8 mouse cellular contexts compared by ENCODE assay signal in genomic region chr12:86946301-86946781, GRCm38 (mm10). TPM values are rescaled to one million over a fixed set of nuclear protein-coding genes. Genes with fewer than 3 reads are reported as not detected.
DNase-seq lines count a peak whose midpoint lies in the region; ATAC-seq and TF ChIP-seq lines count a peak whose summit lies in the region.

No protein-coding gene starts in this region.

- no peaks in the 10 kb centered on the region for H3K9me3 ChIP-seq in CH12.LX (replicated peaks; ENCODE audit: low read length)
- H3K9me3 ChIP-seq in embryonic facial prominence, embryonic 13.5 days, result no peaks in the 10 kb centered on the region
- H3K9me3 ChIP-seq in intestine, embryonic 16.5 days (ENCODE audit: control insufficient read depth, low read length), result no peaks in the 10 kb centered on the region
- no peaks in the 10 kb centered on the region for H3K9me3 ChIP-seq in neural tube, embryonic 11.5 days (ENCODE audit: control insufficient read depth, low read length)

- peak overlapping the region; percentile 84 for H3K27ac ChIP-seq in CH12.LX (ENCODE audit: insufficient read depth, low read depth)
- H3K27ac ChIP-seq in embryonic facial prominence, embryonic 13.5 days, result peak overlapping the region; percentile 97
- peak overlapping the region; percentile 99 for H3K27ac ChIP-seq in intestine, embryonic 16.5 days (ENCODE audit: low read length)
- H3K27ac ChIP-seq in neural tube, embryonic 11.5 days (ENCODE audit: low read depth, low read length), result peak overlapping the region; percentile 99

- no peak for ATAC-seq in embryonic facial prominence, embryonic 13.5 days (ENCODE audit: insufficient number of reproducible peaks, insufficient read depth, low FRiP score, low TSS enrichment, low read depth)
- no peak for ATAC-seq in intestine, embryonic 16.5 days
- ATAC-seq in neural tube, embryonic 11.5 days (ENCODE audit: insufficient read depth, low FRiP score, low TSS enrichment), result no peak

- peak overlapping the region; percentile 95 for H3K9ac ChIP-seq in CH12.LX (ENCODE audit: insufficient read depth, low read depth)
- peak overlapping the region; percentile 85 for H3K9ac ChIP-seq in embryonic facial prominence, embryonic 13.5 days
- H3K9ac ChIP-seq in intestine, embryonic 16.5 days (ENCODE audit: low read depth, low read length), result peak overlapping the region; percentile 92
- H3K9ac ChIP-seq in neural tube, embryonic 11.5 days (ENCODE audit: low read length), result peak overlapping the region; percentile 94

- TF ChIP-seq RAD21 in CH12.LX (IDR thresholded peaks at IDR 0.05; ENCODE audit: low read depth, low read length), result no peak

- WGBS in embryonic facial prominence, embryonic 13.5 days, result under 1% methylated on average over 17 of the region's 17 CpGs
- under 1% methylated on average over 17 of the region's 17 CpGs for WGBS in intestine, embryonic 16.5 days
- under 1% methylated on average over 17 of the region's 17 CpGs for WGBS in neural tube, embryonic 11.5 days

- dilution Hi-C loops in CH12.LX (cut with MboI; ENCODE audit: extremely low pct_ligation_motif_present, extremely low pct_unique_long_range_greater_than_20kb, low sequenced_read_pairs), result no loop called here

- TF ChIP-seq CTCF in CH12.LX (conservative IDR thresholded peaks at IDR 0.05 in 1 of 2, IDR thresholded peaks at IDR 0.05 in 1 of 2; ENCODE audit: low read depth in 2 of 2, low read length in 2 of 2), result no peak

- peaks cover 22% of the 10 kb centered on the region for H3K79me2 ChIP-seq in CH12.LX (replicated peaks; ENCODE audit: control insufficient read depth, extremely low read depth, insufficient read depth, poor library complexity, severe bottlenecking)

- H3K4me1 ChIP-seq in CH12.LX (ENCODE audit: control insufficient read depth in 1 of 2, insufficient read depth in 2 of 2), result peaks cover 4 to 55% of the 10 kb centered on the region in 2 experiments
- H3K4me1 ChIP-seq in embryonic facial prominence, embryonic 13.5 days, result peaks cover 36% of the 10 kb centered on the region
- H3K4me1 ChIP-seq in intestine, embryonic 16.5 days (ENCODE audit: control insufficient read depth, insufficient read depth, low read length), result peaks cover 18% of the 10 kb centered on the region
- H3K4me1 ChIP-seq in neural tube, embryonic 11.5 days (ENCODE audit: control insufficient read depth, insufficient read depth, low read length), result peaks cover 18% of the 10 kb centered on the region

- peak overlapping the region; percentile 85 for H3K4me2 ChIP-seq in CH12.LX (ENCODE audit: insufficient read depth, low read depth, poor library complexity, severe bottlenecking)
- peak overlapping the region; percentile 91 for H3K4me2 ChIP-seq in embryonic facial prominence, embryonic 13.5 days
- H3K4me2 ChIP-seq in intestine, embryonic 16.5 days (ENCODE audit: low read depth, low read length), result peak overlapping the region; percentile 92
- H3K4me2 ChIP-seq in neural tube, embryonic 11.5 days (ENCODE audit: low read depth), result peak overlapping the region; percentile 63

- in situ Hi-C loops in CH12.LX (cut with MboI; ENCODE audit: low pct_ligation_motif_present, low pct_unique_long_range_greater_than_20kb, low sequenced_read_pairs), result no loop called here

- no peaks in the 10 kb centered on the region for H3K36me3 ChIP-seq in CH12.LX (replicated peaks in 1 of 2; ENCODE audit: control insufficient read depth in 1 of 2, insufficient read depth in 1 of 2, low read length in 1 of 2)
- H3K36me3 ChIP-seq in embryonic facial prominence, embryonic 13.5 days, result no peaks in the 10 kb centered on the region
- H3K36me3 ChIP-seq in intestine, embryonic 16.5 days (ENCODE audit: control insufficient read depth, insufficient read depth, low read length), result no peaks in the 10 kb centered on the region
- no peaks in the 10 kb centered on the region for H3K36me3 ChIP-seq in neural tube, embryonic 11.5 days (ENCODE audit: control insufficient read depth, insufficient read depth, low read length)

- H3K27me3 ChIP-seq in CH12.LX (replicated peaks), result no peaks in the 10 kb centered on the region
- no peaks in the 10 kb centered on the region for H3K27me3 ChIP-seq in embryonic facial prominence, embryonic 13.5 days
- H3K27me3 ChIP-seq in intestine, embryonic 16.5 days (replicated peaks; ENCODE audit: control insufficient read depth, insufficient read depth, low read length), result no peaks in the 10 kb centered on the region
- H3K27me3 ChIP-seq in neural tube, embryonic 11.5 days (ENCODE audit: control insufficient read depth, insufficient read depth, low read length), result no peaks in the 10 kb centered on the region

- DNase-seq in gastrocnemius, postnatal 10 days, result peak; percentile 27
- no peak for DNase-seq in gastrocnemius, adult 18-20 months (ENCODE audit: low spot score)
- peak; percentile 55 for DNase-seq in CH12.LX (ENCODE audit: extremely low read depth)
- no peak for DNase-seq in neural tube, embryonic 11.5 days (ENCODE audit: low spot score)
- no peak for DNase-seq in urinary bladder, postnatal 10 days (ENCODE audit: low spot score)
- DNase-seq in adrenal gland, adult 18-20 months (ENCODE audit: low spot score in 2 of 2), result no peak

- peak; percentile 39 for TF ChIP-seq POLR2A in CH12.LX (IDR thresholded peaks at IDR 0.05; ENCODE audit: low read depth, low read length)

- H3K4me3 ChIP-seq in CH12.LX (replicated peaks in 1 of 3; ENCODE audit: low read depth in 2 of 3, low read length in 2 of 3, poor library complexity in 1 of 3), result peak overlapping the region; percentile 72 to 92 (median 76)
- H3K4me3 ChIP-seq in embryonic facial prominence, embryonic 13.5 days, result peak overlapping the region; percentile 57
- H3K4me3 ChIP-seq in intestine, embryonic 16.5 days (ENCODE audit: low read length), result peak overlapping the region; percentile 74
- H3K4me3 ChIP-seq in neural tube, embryonic 11.5 days (ENCODE audit: low read depth, low read length), result peak overlapping the region; percentile 66

- TF ChIP-seq EP300 in CH12.LX (IDR thresholded peaks at IDR 0.05; ENCODE audit: low read length), result no peak

TF ChIP-seq in CH12.LX, 34 proteins besides CTCF, POLR2A, EP300 and RAD21:
- TF ChIP-seq RCOR1 (conservative IDR thresholded peaks at IDR 0.05; ENCODE audit: low read depth, low read length) (0 out of 2 replicates have a peak, but pooled peaks have one; percentile 58), BHLHE40 (IDR thresholded peaks at IDR 0.05; ENCODE audit: low read depth, low read length) (no peak), MAZ (IDR thresholded peaks at IDR 0.05; ENCODE audit: low read depth, low read length) (no peak), TBP (conservative IDR thresholded peaks at IDR 0.05; ENCODE audit: low read depth, low read length) (peak; percentile 90), TCF12 (IDR thresholded peaks at IDR 0.05; ENCODE audit: low read depth, low read length) (peak; percentile 18; the same call in 1 of the 2 replicates), ZMIZ1 (IDR thresholded peaks at IDR 0.05; ENCODE audit: low read depth, low read length) (peak; percentile 93)

RNA-seq across cellular contexts. Expression of gene Cipc, which starts 0.5 kb away (rescaled TPM):
- 10 to 100 TPM; 17.5 to 22.8 TPM for total RNA-seq in gastrocnemius, postnatal 10 days (2021)
- total RNA-seq in gastrocnemius, adult 18-20 months (2021), result 10 to 100 TPM; 30.9 to 34.6 TPM
- total RNA-seq in CH12.LX (2012; rRNA removed) (18.7 and 19.6 TPM in 2 replicates), CH12.LX (2014; rRNA removed) (15.7 and 16.7 TPM in 2 replicates)
- 17.5 and 20.5 TPM in 2 replicates for polyA plus RNA-seq in CH12.LX (2012; ENCODE audit: insufficient read length, low read depth)
- 24.3 TPM in 2 replicates for polyA plus RNA-seq in embryonic facial prominence, embryonic 13.5 days (2015; fragmentation: Nextera tagmentation; extraction: Ambion mirVana)
- polyA plus RNA-seq in intestine, embryonic 16.5 days (2015; fragmentation: Nextera tagmentation; extraction: Ambion mirVana), result 7.9 and 9.5 TPM in 2 replicates
- polyA plus RNA-seq in neural tube, embryonic 11.5 days (2014; fragmentation: Nextera tagmentation; extraction: Ambion mirVana), result 40.1 and 42.8 TPM in 2 replicates
- total RNA-seq in adrenal gland, adult 18-20 months (2021), result 10 to 100 TPM; 21.8 to 28.5 TPM

RNA-seq across cellular contexts. Expression of gene Zdhhc22, which starts 43.9 kb away (rescaled TPM):
- total RNA-seq in gastrocnemius, postnatal 10 days (2021), result not detected
- total RNA-seq in gastrocnemius, adult 18-20 months (2021), result not detected
- total RNA-seq in CH12.LX (2012; rRNA removed) (not detected in 2 replicates), CH12.LX (2014; rRNA removed) (not detected in 2 replicates)
- not detected in 2 replicates for polyA plus RNA-seq in CH12.LX (2012; ENCODE audit: insufficient read length, low read depth)
- polyA plus RNA-seq in embryonic facial prominence, embryonic 13.5 days (2015; fragmentation: Nextera tagmentation; extraction: Ambion mirVana), result 0.12 and 0.15 TPM in 2 replicates
- polyA plus RNA-seq in intestine, embryonic 16.5 days (2015; fragmentation: Nextera tagmentation; extraction: Ambion mirVana), result 0.23 and 0.28 TPM in 2 replicates
- polyA plus RNA-seq in neural tube, embryonic 11.5 days (2014; fragmentation: Nextera tagmentation; extraction: Ambion mirVana), result 1.4 and 2.1 TPM in 2 replicates
- total RNA-seq in adrenal gland, adult 18-20 months (2021), result 1 to 10 TPM; 1.0 to 2.2 TPM

Comparison
In these comparisons a context has a peak if more than half of its experiments do, and no peak if none do; other contexts are left out.
1. DNase-seq: peak in gastrocnemius, postnatal 10 days (single experiment) and CH12.LX (single experiment); none in gastrocnemius, adult 18-20 months (single experiment), neural tube, embryonic 11.5 days (single experiment), urinary bladder, postnatal 10 days (single experiment) and adrenal gland, adult 18-20 months (0 of 2).
2. Peak in every context shown above with its lines, with median percentiles within 50 percentile points of each other: H3K27ac ChIP-seq, H3K4me2 ChIP-seq, H3K4me3 ChIP-seq and H3K9ac ChIP-seq.